ENCODE assay signal across 8 mouse cellular contexts in the genomic region with DNA sequence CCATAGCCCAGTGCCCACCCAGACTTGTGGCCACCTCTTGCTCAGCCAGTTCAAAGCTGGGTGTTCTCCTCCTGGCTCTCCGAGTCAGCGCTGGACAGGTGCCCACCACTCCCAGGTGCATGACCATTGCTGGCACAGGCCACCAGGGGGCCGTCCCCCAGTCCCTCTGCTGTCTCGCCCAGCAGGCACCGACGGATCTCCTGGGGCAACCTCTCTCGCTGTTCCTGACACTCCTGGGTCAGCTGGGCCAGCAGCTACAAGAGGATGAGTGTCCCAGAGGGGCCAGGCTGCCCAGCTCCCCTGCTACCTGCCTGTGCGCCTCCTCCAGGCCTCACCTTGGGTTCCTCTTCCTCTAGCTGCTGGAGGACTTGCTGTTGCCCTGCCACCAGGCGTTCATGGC. TPM values are rescaled to one million over a fixed set of nuclear protein-coding genes. Genes with fewer than 3 reads are reported as not detected.
A peak's percentile ranks its signal among the peaks of the same experiment; 100 is the strongest.
DNase-seq lines count a peak whose midpoint lies in the region.

No protein-coding gene starts in this region.

- DNase-seq in gastrocnemius, postnatal 14 days, result peak; percentile 52
- DNase-seq in gastrocnemius, postnatal 25 days, result no peak
- DNase-seq in urinary bladder, postnatal 25 days (ENCODE audit: low spot score), result peak; percentile 51
- DNase-seq in urinary bladder, postnatal 10 days (ENCODE audit: low spot score), result no peak
- peak; percentile 69 to 86 for DNase-seq in kidney, postnatal 36 days
- DNase-seq in thymus, postnatal 36 days, result peak; percentile 33 to 52
- no peak for DNase-seq in spleen, adult 12 weeks (ENCODE audit: low spot score)
- no peak for DNase-seq in layer of hippocampus, adult 9-10 months (ENCODE audit: low spot score)

- intact Hi-C loops in gastrocnemius, postnatal 14 days (cut with DNase I; ENCODE audit: low total_unique reads), result no loop called here

RNA-seq across cellular contexts. Expression of a gene that starts 11.8 kb away (rescaled TPM):
- 1 to 10 TPM; 8.9 to 9.9 TPM for total RNA-seq in gastrocnemius, postnatal 14 days (2021)
- total RNA-seq in gastrocnemius, postnatal 25 days (2021), result 10 to 100 TPM in 1 of 2 experiments, 1 to 10 TPM in 1; 9.5 to 10.9 TPM

RNA-seq across cellular contexts. Expression of a gene that starts 12.4 kb away (rescaled TPM):
- total RNA-seq in gastrocnemius, postnatal 14 days (2021), result 10 to 100 TPM; 14.2 to 14.6 TPM
- 10 to 100 TPM; 11.5 to 14.3 TPM for total RNA-seq in gastrocnemius, postnatal 25 days (2021)

RNA-seq across cellular contexts. Expression of a gene that starts 19.7 kb away (rescaled TPM):
- total RNA-seq in gastrocnemius, postnatal 14 days (2021), result not detected
- not detected for total RNA-seq in gastrocnemius, postnatal 25 days (2021)

RNA-seq across cellular contexts. Expression of a gene that starts 20.7 kb away (rescaled TPM):
- total RNA-seq in gastrocnemius, postnatal 14 days (2021), result 100 to 1,000 TPM; 139 to 184 TPM
- 100 to 1,000 TPM; 113 to 131 TPM for total RNA-seq in gastrocnemius, postnatal 25 days (2021)

RNA-seq across cellular contexts. Expression of a gene that starts 22.2 kb away (rescaled TPM):
- 10 to 100 TPM; 10.9 to 11.6 TPM for total RNA-seq in gastrocnemius, postnatal 14 days (2021)
- 10 to 100 TPM in 1 of 2 experiments, 1 to 10 TPM in 1; 9.8 to 10.4 TPM for total RNA-seq in gastrocnemius, postnatal 25 days (2021)

Comparison
In these comparisons a context has a peak if more than half of its experiments do, and no peak if none do; other contexts are left out.
1. DNase-seq: peak in gastrocnemius, postnatal 14 days (single experiment), urinary bladder, postnatal 25 days (single experiment), kidney, postnatal 36 days (2 of 2) and thymus, postnatal 36 days (2 of 2); none in gastrocnemius, postnatal 25 days (single experiment), urinary bladder, postnatal 10 days (single experiment), spleen, adult 12 weeks (single experiment) and layer of hippocampus, adult 9-10 months (single experiment).